Mouse (Mus musculus): Measurements from ENCODE around the gene Zfp52. TPM values are rescaled to one million over a fixed set of nuclear protein-coding genes. Genes with fewer than 3 reads are reported as not detected.
A peak's percentile ranks its signal among the peaks of the same experiment; 100 is the strongest.

The Zfp52 gene
- total and polyA plus RNA-seq, 3 experiments: 2.8 to 3.5 TPM; not detected in 1

DNA sequence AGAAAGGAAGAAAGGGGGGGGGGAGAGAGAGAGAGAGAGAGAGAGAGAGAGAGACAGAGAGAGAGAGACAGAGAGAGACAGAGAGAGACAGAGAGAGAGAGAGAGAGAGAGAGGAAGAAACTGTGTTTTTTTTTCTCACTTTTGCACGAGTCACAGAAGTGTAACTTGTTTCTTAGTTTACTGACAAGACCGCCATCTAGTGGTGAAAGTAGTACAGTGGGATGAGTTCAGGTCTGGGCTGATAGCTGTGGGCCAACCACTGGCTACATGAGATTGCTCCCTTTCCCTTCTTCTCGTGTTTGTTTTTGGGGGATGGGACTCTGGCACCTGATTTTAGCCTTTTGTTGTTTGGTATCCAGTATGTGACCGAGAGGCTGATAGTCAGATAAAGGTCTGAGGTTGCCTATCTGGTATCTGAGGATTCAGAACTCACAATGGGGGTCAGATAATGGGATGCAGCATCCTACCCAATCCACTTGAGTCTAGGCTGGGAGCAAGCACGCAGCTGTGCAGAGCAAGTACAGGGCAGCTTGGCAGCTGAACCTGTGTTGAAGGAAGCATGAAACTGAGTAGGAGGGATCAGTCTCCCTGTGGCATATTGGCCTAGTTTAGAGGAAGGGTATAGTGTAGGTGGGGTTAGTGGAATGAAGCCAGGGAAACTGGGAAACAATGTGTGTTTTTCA is 44.3 kb downstream of the Zfp52 start:
- peaks cover 0 to 5% of the 10 kb centered on the region in 2 experiments; a peak in 2 of 4 replicates for H3K36me3 ChIP-seq (ENCODE audit: control insufficient read depth in 1 of 2, insufficient read depth in 2 of 2, low read length in 2 of 2)
- no peaks in the 10 kb centered on the region for H3K27me3 ChIP-seq (ENCODE audit: control insufficient read depth in 1 of 2, insufficient read depth in 2 of 2, low read length in 2 of 2)
- H3K4me3 ChIP-seq (ENCODE audit: control insufficient read depth in 1 of 2, insufficient read depth in 1 of 2, low read depth in 2 of 2, low read length in 2 of 2): no peak overlapping the region
- H3K9ac ChIP-seq (ENCODE audit: control insufficient read depth, low read depth, low read length, poor library complexity, severe bottlenecking): 0 out of 2 replicates have a peak overlapping the region, but pooled peaks have one; percentile 14
- H3K79me2 ChIP-seq (ENCODE audit: control insufficient read depth, insufficient read depth, low read length, poor library complexity): no peaks in the 10 kb centered on the region
- H3K4me1 ChIP-seq (ENCODE audit: control insufficient read depth in 1 of 2, insufficient read depth in 2 of 2, low read length in 2 of 2): peaks cover 0 to 7% of the 10 kb centered on the region in 2 experiments; a peak in 1 of 4 replicates
- H3K9me3 ChIP-seq (replicated peaks; ENCODE audit: insufficient read depth, low read length): no peaks in the 10 kb centered on the region
- DNase-seq (ENCODE audit: low read depth, low spot score): peak; percentile 90
- no peak overlapping the region for H3K27ac ChIP-seq (ENCODE audit: control insufficient read depth, low read depth, low read length)
- TF ChIP-seq NELFE (IDR thresholded peaks at IDR 0.05; ENCODE audit: low read depth, low read length) (no peak), BHLHE40 (IDR thresholded peaks at IDR 0.05; ENCODE audit: borderline replicate concordance, low read depth, low read length) (peak; percentile 25; the same call in 1 of the 2 replicates), NRF1 (IDR thresholded peaks at IDR 0.05; ENCODE audit: insufficient read depth, low read depth, low read length, poor library complexity, severe bottlenecking) (no peak), GABPA (IDR thresholded peaks at IDR 0.05; ENCODE audit: low read depth, low read length) (no peak), RCOR1 (IDR thresholded peaks at IDR 0.05; ENCODE audit: low read depth, low read length) (no peak), ETS1 (IDR thresholded peaks at IDR 0.05; ENCODE audit: low read depth, low read length) (no peak), TCF12 (IDR thresholded peaks at IDR 0.05; ENCODE audit: low read depth, low read length) (0 out of 2 replicates have a peak, but pooled peaks have one; percentile 6), ZKSCAN1 (IDR thresholded peaks at IDR 0.05; ENCODE audit: low read depth, low read length) (no peak), MAX (IDR thresholded peaks at IDR 0.05; ENCODE audit: low read length) (no peak), KAT2A (conservative IDR thresholded peaks at IDR 0.05; ENCODE audit: low read depth, low read length) (no peak), ELF1 (IDR thresholded peaks at IDR 0.05; ENCODE audit: low read depth, low read length) (no peak), TAL1 (IDR thresholded peaks at IDR 0.05; ENCODE audit: low read length) (no peak; the same call in 1 of the 2 replicates), POLR2AphosphoS5 (IDR thresholded peaks at IDR 0.05; ENCODE audit: borderline replicate concordance, low read depth, low read length) (no peak), USF1 (IDR thresholded peaks at IDR 0.05; ENCODE audit: low read depth, low read length) (no peak), POLR2A (IDR thresholded peaks at IDR 0.05; ENCODE audit: control insufficient read depth in 1 of 2, insufficient read depth in 1 of 2, low read depth in 1 of 2, low read length in 2 of 2, poor library complexity in 1 of 2) (no peak), MYB (IDR thresholded peaks at IDR 0.05; ENCODE audit: low read depth, low read length) (no peak), POLR2AphosphoS2 (IDR thresholded peaks at IDR 0.05; ENCODE audit: low read length) (no peak), MXI1 (IDR thresholded peaks at IDR 0.05; ENCODE audit: low read depth, low read length) (no peak), MAFK (IDR thresholded peaks at IDR 0.05; ENCODE audit: borderline replicate concordance, low read depth, low read length) (no peak), JUND (IDR thresholded peaks at IDR 0.05; ENCODE audit: low read depth, low read length) (peak; percentile 83; the same call in 1 of the 2 replicates), RAD21 (IDR thresholded peaks at IDR 0.05; ENCODE audit: low read depth, low read length) (peak; percentile 66), GATA1 (IDR thresholded peaks at IDR 0.05; ENCODE audit: low read depth, low read length) (no peak), EP300 (IDR thresholded peaks at IDR 0.05; ENCODE audit: low read depth in 1 of 2, low read length in 2 of 2) (no peak), CHD2 (IDR thresholded peaks at IDR 0.05; ENCODE audit: low read length) (no peak), CTCF (IDR thresholded peaks at IDR 0.05 in 2 of 3, conservative IDR thresholded peaks at IDR 0.05 in 1 of 3; ENCODE audit: control insufficient read depth in 1 of 3, insufficient read depth in 1 of 3, low read depth in 2 of 3, low read length in 3 of 3, poor library complexity in 1 of 3, severe bottlenecking in 1 of 3) (peak; percentile 63 to 76 (median 64)), UBTF (IDR thresholded peaks at IDR 0.05; ENCODE audit: borderline replicate concordance, insufficient read depth, low read depth, low read length) (no peak), SIN3A (IDR thresholded peaks at IDR 0.05; ENCODE audit: low read length) (peak; percentile 27; the same call in 1 of the 2 replicates), E2F4 (IDR thresholded peaks at IDR 0.05; ENCODE audit: borderline replicate concordance, low read depth, low read length) (no peak), TBP (IDR thresholded peaks at IDR 0.05; ENCODE audit: low read depth, low read length) (no peak), ZC3H11A (IDR thresholded peaks at IDR 0.05; ENCODE audit: low read depth, low read length) (no peak; the same call in 1 of the 2 replicates), HCFC1 (IDR thresholded peaks at IDR 0.05; ENCODE audit: low read depth, low read length) (no peak), CHD1 (IDR thresholded peaks at IDR 0.05; ENCODE audit: low read depth, low read length) (no peak), MYC (IDR thresholded peaks at IDR 0.05; ENCODE audit: low read depth, low read length) (no peak), MEF2A (IDR thresholded peaks at IDR 0.05; ENCODE audit: extremely low read depth, insufficient replicate concordance, low read depth, low read length, poor library complexity, severe bottlenecking) (no peak), ZMIZ1 (IDR thresholded peaks at IDR 0.05; ENCODE audit: low read depth, low read length) (no peak), USF2 (IDR thresholded peaks at IDR 0.05; ENCODE audit: borderline replicate concordance in 1 of 2, insufficient read depth in 1 of 2, low read depth in 1 of 2, low read length in 2 of 2) (no peak)

Data from MEL (cell line).